Mouse (Mus musculus): ENCODE results near the gene Tex12.

- TF ChIP-seq POLR2A (IDR thresholded peaks at IDR 0.05; ENCODE audit: borderline replicate concordance, control insufficient read depth, low read depth, low read length) (no peak), CTCF (IDR thresholded peaks at IDR 0.05; ENCODE audit: control insufficient read depth, insufficient read depth, low read length) (no peak)
These were observed 38.6 kb downstream of the Tex12 start for GRCm38 (mm10) chr9:50522574-50522973.
